Mouse (Mus musculus) megakaryocyte, embryonic 14.5 days (primary cell): Measurements from ENCODE around the gene Ciz1. TPM values are rescaled to one million over a fixed set of nuclear protein-coding genes. Genes with fewer than 3 reads are reported as not detected.

ENCODE experiments used
- H3K27me3 ChIP-seq: replicated peaks from 2 replicates; pipeline ENCODE3; 2012; ENCODE audit warnings: inconsistent platforms
- H3K36me3 ChIP-seq: replicated peaks from 2 replicates; pipeline ENCODE3; 2012; ENCODE audit warnings: low read length, inconsistent platforms, mixed read lengths
- H3K4me1 ChIP-seq: 2 replicates; pipeline ENCODE4 v1.6.1; 2012; ENCODE audit warnings: inconsistent platforms
- H3K4me3 ChIP-seq: replicated peaks from 2 replicates; pipeline ENCODE3; 2012; ENCODE audit warnings: moderate library complexity, mild to moderate bottlenecking, inconsistent platforms
- H3K9me3 ChIP-seq: 2 replicates; pipeline ENCODE4 v1.6.1; 2012; ENCODE audit warnings: inconsistent platforms
- FLI1 ChIP-seq: IDR thresholded peaks from 2 replicates; pipeline ENCODE4 v1.6.1; 2012; ENCODE audit warnings: low read length, inconsistent platforms, mixed read lengths
- GATA1 ChIP-seq: IDR thresholded peaks from 3 replicates; pipeline ENCODE4 v1.6.1; 2012; ENCODE audit warnings: mixed read lengths, low read length, inconsistent platforms, borderline replicate concordance
- polyA plus RNA-seq: library from polyadenylated mRNA; stranded (reverse); fragments of >175 nt; gene quantifications from 2 replicates; pipeline ENCODE4 v1.2.3, GENCODE M21; 2012; ENCODE audit warnings: low replicate concordance; ENCODE audit not compliant: insufficient read depth

Ciz1 gene
- polyA plus RNA-seq, 1 experiment = 163 TPM

- TF ChIP-seq FLI1 = no peak
- no peak for TF ChIP-seq GATA1
- Histone ChIP-seq H3K36me3 (no peaks in the 10 kb centered on the region), H3K9me3 (no peaks in the 10 kb centered on the region), H3K27me3 (peaks cover 93% of the 10 kb centered on the region), H3K4me1 (peaks cover 8% of the 10 kb centered on the region), H3K4me3 (no peak overlapping the region)
These were observed 20.0 kb upstream of the Ciz1 start for GRCm38 (mm10) chr2:32332159-32332558.

- no peak for TF ChIP-seq FLI1
- no peak for TF ChIP-seq GATA1
- H3K4me1 ChIP-seq = peaks cover 8% of the 10 kb centered on the region
- H3K36me3 ChIP-seq = no peaks in the 10 kb centered on the region
- H3K9me3 ChIP-seq = peaks cover 6% of the 10 kb centered on the region
- no peak overlapping the region for H3K4me3 ChIP-seq
- peaks cover 83% of the 10 kb centered on the region for H3K27me3 ChIP-seq
These were observed 16.2 kb upstream of the Ciz1 start for GRCm38 (mm10) chr2:32335888-32336287.

GRCm38 (mm10) chr2:32339912-32340642, 12.1 kb upstream of the Ciz1 start:
- no peak for TF ChIP-seq GATA1
- TF ChIP-seq FLI1 = no peak
- Histone ChIP-seq H3K36me3 (no peaks in the 10 kb centered on the region), H3K27me3 (peaks cover 79% of the 10 kb centered on the region), H3K4me3 (no peak overlapping the region), H3K4me1 (peaks cover 12% of the 10 kb centered on the region), H3K9me3 (peaks cover 6% of the 10 kb centered on the region)

- TF ChIP-seq FLI1 (no peak), GATA1 (no peak)
- Histone ChIP-seq H3K27me3 (peaks cover 73% of the 10 kb centered on the region), H3K4me3 (no peak overlapping the region), H3K9me3 (peaks cover 6% of the 10 kb centered on the region), H3K36me3 (no peaks in the 10 kb centered on the region), H3K4me1 (peaks cover 7% of the 10 kb centered on the region)
These were observed 11.1 kb upstream of the Ciz1 start for GRCm38 (mm10) chr2:32340836-32341633.

- no peaks in the 10 kb centered on the region for H3K36me3 ChIP-seq
- H3K27me3 ChIP-seq = peaks cover 68% of the 10 kb centered on the region
- no peak overlapping the region for H3K4me3 ChIP-seq
- peaks cover 6% of the 10 kb centered on the region for H3K9me3 ChIP-seq
- H3K4me1 ChIP-seq = peaks cover 4% of the 10 kb centered on the region; the same call in 1 of the 2 replicates
- no peak for TF ChIP-seq FLI1
- TF ChIP-seq GATA1 = no peak
These were observed 10.5 kb upstream of the Ciz1 start for GRCm38 (mm10) chr2:32341634-32341939.

- TF ChIP-seq GATA1 = no peak
- H3K9me3 ChIP-seq = peaks cover 6% of the 10 kb centered on the region
- no peak overlapping the region for H3K4me3 ChIP-seq
- H3K36me3 ChIP-seq = no peaks in the 10 kb centered on the region
- peaks cover 4% of the 10 kb centered on the region; the same call in 1 of the 2 replicates for H3K4me1 ChIP-seq
- peaks cover 68% of the 10 kb centered on the region for H3K27me3 ChIP-seq
These were observed 10.1 kb upstream of the Ciz1 start for GRCm38 (mm10) chr2:32342039-32342438.

GRCm38 (mm10) chr2:32342539-32343350, 9.4 kb upstream of the Ciz1 start:
- Histone ChIP-seq H3K27me3 (peaks cover 69% of the 10 kb centered on the region), H3K36me3 (no peaks in the 10 kb centered on the region), H3K9me3 (peaks cover 5% of the 10 kb centered on the region), H3K4me3 (no peak overlapping the region), H3K4me1 (peaks cover 4% of the 10 kb centered on the region; the same call in 1 of the 2 replicates)
- TF ChIP-seq GATA1 (no peak), FLI1 (no peak)

- H3K27me3 ChIP-seq = peaks cover 69% of the 10 kb centered on the region
- no peak for TF ChIP-seq FLI1
- TF ChIP-seq GATA1 = no peak
- H3K4me3 ChIP-seq = no peak overlapping the region
- peaks cover 4% of the 10 kb centered on the region; the same call in 1 of the 2 replicates for H3K4me1 ChIP-seq
- H3K9me3 ChIP-seq = no peaks in the 10 kb centered on the region
- H3K36me3 ChIP-seq = no peaks in the 10 kb centered on the region
These were observed 8.8 kb upstream of the Ciz1 start for GRCm38 (mm10) chr2:32343351-32343671.

- Histone ChIP-seq H3K9me3 (no peaks in the 10 kb centered on the region), H3K27me3 (peaks cover 77% of the 10 kb centered on the region), H3K4me3 (no peak overlapping the region), H3K36me3 (no peaks in the 10 kb centered on the region), H3K4me1 (peaks cover 9% of the 10 kb centered on the region; the same call in 1 of the 2 replicates)
- TF ChIP-seq FLI1 (no peak), GATA1 (no peak)
These were observed 8.1 kb upstream of the Ciz1 start for GRCm38 (mm10) chr2:32344056-32344455.

GRCm38 (mm10) chr2:32344598-32345321, 7.4 kb upstream of the Ciz1 start:
- Histone ChIP-seq H3K36me3 (no peaks in the 10 kb centered on the region), H3K4me3 (no peak overlapping the region), H3K27me3 (peaks cover 81% of the 10 kb centered on the region), H3K9me3 (no peaks in the 10 kb centered on the region), H3K4me1 (peaks cover 16% of the 10 kb centered on the region; the same call in 1 of the 2 replicates)
- TF ChIP-seq FLI1 = no peak
- no peak for TF ChIP-seq GATA1
